Mouse (Mus musculus) brain, adult 2 months (tissue): ENCODE measurements at regions not wholly inside any gene's neighbourhood (a gene's known extent, or its start where the extent isn't known, plus 50 kb on each side); places are given as distances from the start of the nearest gene placed in this dataset.

Experiments
- DNase-seq: peaks from one replicate; pipeline ENCODE4 v3.0.0; 2011; ENCODE audit warnings: low read depth, low spot score

DNA sequence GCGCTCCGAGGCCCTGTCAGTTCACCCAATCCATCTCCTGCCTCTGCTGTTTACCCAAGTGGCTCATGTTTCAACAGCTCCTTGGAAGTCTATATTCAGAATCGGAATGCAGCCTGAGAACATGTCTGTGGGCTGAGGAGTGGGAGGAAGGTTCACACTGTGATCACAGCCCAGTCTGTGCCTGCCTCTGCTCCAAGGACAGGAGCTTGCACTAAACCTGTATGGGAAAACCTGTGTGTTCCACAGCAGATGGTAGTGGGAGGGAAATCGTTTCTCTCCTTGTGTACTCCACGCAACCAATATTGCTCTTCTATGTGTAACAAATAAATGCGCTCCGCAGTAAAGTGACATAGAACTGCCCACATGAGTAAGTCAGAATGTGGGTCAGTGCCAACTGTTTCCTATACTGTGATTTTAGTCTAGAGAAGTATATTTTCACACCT, 514.0 kb upstream of the Epha7 start:
- peak; percentile 94 for DNase-seq

DNA sequence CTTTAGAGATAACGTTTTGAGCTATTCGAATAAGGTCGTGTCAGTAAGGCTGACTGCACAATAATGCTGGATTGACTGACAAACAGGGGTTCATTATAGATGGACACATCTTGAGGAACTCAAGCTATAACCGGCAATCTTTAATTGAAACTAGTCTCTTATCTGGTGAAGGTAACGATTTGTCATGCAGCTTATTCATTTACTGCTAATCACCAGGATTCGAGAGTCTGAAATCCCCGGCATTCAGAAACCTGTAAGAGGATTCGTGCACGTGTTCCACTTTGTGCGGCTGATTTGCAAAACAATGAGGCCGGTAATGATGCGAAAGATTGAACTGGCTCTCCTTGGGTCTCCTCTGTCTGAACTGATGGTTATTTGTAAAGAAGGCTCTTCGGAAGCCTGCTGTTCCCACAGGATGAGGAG, 512.9 kb upstream of the Epha7 start:
- DNase-seq: peak; percentile 5

DNA sequence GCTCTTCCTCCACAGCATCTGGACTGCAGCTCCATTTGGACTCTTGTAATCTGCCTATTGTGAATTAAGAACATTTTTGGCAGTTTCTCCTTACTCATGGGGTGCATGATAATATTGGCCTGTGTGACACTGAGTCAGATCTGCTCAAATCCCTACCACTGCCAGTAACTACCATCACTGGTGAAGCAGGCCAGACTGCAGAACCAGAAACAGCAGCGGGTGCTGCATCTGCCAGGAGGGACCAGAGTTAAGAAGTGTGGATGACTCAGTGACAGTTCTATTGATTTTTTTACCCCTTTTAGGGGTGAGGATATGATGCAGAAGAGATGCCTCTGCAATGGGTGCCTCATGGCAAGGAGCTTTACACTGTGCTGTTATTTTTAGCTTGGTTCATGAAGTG, 511.2 kb upstream of the Epha7 start:
- DNase-seq: peak; percentile 80

DNA sequence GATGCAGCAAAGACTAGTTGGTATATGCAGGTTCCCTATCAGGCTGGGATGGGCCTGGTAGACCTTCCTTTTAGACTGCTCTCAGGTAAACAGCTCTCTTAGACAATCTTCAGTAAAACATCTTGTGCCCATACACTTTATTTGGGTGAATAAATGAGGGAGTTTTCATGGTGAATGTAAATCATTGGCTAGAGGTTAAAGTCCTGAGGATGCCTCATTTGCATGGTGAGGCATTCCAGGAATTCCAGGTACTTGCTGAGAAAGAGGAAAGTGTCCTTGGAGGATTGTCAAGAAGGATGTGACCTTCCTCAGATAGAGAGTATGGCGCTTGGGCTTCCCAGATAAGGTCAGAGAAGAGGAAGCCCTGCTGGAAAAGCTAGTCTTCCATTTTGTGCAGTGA, 481.9 kb upstream of the Epha7 start:
- no peak for DNase-seq

DNA sequence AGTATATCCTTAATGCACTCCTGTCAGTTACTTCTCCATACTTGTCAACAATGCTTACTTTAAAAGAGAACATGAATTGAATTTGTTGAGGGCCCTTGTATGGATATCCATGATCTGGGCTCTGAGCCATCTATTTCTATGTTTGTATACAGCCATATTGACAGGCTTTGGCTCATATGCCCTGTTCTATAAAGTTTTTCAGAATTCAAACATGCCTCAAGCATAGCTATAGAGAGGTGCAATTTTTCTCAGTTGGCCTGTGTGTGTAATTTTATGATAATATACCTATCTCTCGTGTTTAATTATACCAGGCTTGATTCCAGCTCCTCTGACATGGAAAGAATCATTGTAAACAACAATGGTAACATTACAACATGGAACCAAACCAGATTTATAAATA, 448.4 kb upstream of the Epha7 start:
- no peak for DNase-seq

DNA sequence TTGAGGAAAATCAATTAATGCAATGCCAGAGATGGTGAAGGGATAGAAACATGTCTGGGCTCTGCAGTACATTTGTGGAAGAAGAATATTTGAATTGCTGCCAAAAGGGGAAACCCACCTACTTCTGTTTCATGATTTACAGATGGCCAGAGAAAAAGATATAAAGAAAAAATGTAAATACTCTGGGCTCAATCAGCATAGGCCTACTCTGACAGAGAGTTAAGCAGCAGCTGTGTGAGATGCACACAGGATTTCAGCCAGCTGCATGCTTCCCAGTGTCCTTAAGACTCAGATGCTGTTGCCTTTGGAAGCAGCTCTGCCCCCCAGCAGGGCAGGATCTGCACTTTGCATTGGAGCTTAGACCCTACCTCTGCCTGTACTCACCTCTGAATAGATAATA, 435.8 kb upstream of the Epha7 start:
- peak; percentile 11 for DNase-seq

DNA sequence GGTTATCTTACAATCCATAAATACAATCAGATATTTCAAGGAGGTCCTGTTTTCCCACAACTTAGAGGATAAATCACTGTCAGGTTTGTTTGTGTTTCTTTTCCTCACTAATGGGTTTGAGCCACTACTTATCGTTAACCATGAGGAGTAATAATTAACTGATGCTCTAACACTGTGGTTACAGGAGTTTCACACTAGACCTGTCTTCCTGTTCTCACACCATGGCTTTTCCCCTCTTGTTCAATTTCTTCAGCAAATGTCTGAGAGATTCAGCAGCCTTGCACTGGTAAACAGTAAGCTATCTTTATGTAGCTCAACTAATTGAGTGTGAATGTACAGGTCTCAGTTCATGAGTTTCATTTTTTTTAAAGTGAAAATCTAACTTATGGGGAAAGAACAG, 434.3 kb upstream of the Epha7 start:
- DNase-seq: no peak

DNA sequence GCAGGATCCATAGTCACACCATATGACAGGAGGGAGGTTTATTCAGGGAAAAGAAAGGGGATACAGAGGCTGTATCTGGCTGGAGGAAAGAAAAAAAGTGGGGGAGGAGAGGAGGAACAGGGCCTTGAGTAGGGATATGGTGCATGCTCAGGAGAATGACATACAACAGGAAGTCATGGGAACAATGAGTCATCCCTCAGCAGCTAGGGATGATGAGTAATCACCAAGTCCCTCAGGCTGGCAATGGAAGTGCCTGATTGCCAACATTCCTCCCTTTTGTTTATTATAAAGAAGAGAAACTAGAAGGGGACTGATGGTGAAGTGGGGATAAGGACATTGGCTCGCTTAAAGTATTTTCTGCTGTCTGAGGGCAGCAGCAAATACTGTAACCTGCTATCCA, 388.6 kb upstream of the Epha7 start:
- DNase-seq: peak; percentile 31

DNA sequence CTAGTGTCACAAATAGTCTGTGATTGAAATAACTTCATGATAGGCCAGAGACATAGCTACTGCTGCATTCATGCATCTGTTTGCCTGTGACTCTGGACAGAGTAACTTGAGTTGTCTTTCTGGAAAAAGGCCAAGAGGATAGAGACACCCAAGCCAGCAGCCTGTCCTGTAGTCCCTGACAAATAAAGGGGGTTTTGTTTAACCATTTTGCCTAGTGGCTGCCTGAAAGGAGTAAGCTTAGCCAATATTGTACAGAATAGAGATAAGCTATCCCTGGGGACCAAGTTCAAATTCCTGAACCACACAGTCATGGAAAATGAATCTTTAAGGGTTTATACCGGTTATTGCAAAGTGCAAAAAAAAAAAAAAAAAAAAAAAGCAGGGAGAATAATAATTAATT, 372.8 kb upstream of the Epha7 start:
- no peak for DNase-seq

DNA sequence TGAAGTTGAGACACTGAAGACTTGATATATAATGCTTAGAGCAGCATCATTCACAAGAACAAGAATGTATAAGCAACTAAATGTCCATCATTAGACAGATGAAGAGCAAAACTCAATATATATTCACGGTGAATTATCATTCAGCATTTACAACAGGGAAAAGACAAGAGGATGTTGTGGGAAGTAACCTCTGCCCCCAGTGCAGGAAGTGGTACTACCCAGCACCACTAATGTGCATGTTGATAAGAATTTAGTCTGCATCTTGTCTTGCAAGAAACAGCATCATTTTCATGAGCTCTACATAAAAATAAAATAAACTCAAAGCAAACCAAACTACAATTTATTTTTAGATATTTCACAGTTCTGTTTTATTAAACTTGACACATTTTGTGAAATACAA, 359.8 kb upstream of the Epha7 start:
- DNase-seq: no peak

DNA sequence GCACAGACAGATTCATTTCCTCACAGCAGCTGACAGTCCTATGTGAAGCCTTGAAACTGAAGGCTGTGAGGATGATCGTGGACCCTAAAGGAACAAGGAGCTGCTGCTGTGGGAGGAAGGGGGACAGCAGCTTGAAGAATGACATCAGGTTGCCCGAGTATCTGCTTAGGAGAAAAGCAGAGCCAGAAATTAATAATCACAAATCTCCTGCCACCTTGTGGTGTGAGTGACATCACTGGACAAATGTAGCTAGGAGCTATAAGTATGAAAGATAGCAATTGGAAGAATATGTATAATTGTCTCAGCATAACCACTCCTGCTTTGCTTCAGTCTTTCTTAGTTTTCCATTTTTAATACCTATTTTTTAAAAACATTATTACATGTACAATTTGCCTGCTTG, 356.6 kb upstream of the Epha7 start:
- peak; percentile 21 for DNase-seq
